Mouse (Mus musculus) bone marrow macrophage, adult 2 months (primary cell): ENCODE results near the gene Med13.

ENCODE experiments used
- CTCF ChIP-seq: IDR thresholded peaks from 2 replicates; pipeline ENCODE4 v1.5.1; 2012; ENCODE audit warnings: low read depth, mild to moderate bottlenecking, low read length, moderate library complexity
- POLR2A ChIP-seq: IDR thresholded peaks from 2 replicates; pipeline ENCODE4 v1.6.1; 2012; ENCODE audit warnings: mild to moderate bottlenecking, low read depth, low read length, borderline replicate concordance

DNA sequence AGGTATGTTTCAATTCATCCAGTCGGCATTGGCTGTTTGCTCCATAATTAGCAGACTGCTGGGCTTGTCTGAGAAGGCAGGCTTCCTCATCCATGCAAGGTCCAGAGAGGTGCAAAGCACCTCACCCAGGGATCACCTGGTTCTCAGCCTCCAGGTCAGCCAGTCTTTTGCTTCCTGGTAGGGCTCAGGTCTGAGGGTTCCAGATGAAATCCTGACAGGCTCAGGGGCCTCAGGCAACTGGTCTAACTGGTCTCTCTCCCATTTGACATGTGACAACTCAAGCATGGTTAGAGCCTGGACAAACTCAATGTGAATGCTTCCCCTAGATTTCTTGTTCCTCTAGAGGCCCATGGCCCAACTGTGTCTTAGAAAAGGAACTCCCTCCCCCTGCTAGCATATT lies 32.9 kb upstream of the Med13 start:
- TF ChIP-seq CTCF = no peak
- TF ChIP-seq POLR2A = no peak
